Mouse (Mus musculus) embryonic fibroblast, embryonic 13.5 days (primary cell): Measurements from ENCODE around the gene Tanc2.

Experiments used
- CTCF ChIP-seq: IDR thresholded peaks from 2 replicates; pipeline ENCODE4 v1.5.1; 2011; ENCODE audit warnings: mild to moderate bottlenecking, control low read depth, low read length, moderate library complexity, borderline replicate concordance; ENCODE audit not compliant: insufficient read depth
- POLR2A ChIP-seq: IDR thresholded peaks from 2 replicates; pipeline ENCODE4 v1.6.1; 2011; ENCODE audit warnings: low read depth, mild to moderate bottlenecking, control low read depth, low read length, moderate library complexity

DNA sequence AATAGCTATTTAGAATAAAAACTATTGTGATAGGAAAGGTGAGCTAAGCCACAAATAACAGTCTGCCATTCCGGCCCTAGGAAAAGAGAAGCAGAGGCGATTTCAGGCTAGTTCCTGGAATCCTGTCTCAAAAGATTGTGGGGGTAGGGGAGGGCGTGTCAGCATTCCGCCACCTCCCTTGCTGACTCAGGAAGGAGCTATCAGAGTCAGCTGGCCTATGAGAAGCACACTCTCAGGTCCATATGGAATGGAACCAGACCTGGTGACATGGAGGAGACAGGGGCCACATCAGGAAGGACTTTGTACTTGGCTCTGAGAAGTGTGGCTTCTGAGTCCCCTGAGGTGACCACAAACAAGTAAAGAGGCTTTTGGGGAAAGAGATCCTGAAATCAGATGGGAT lies 360.7 kb downstream of the Tanc2 start:
- TF ChIP-seq POLR2A (no peak), CTCF (no peak)
